Mouse (Mus musculus) midbrain, embryonic 13.5 days (tissue): Measurements from ENCODE around the gene Gpa33. TPM values are rescaled to one million over a fixed set of nuclear protein-coding genes. Genes with fewer than 3 reads are reported as not detected.

Experiments used
- ATAC-seq: fragments of 200-750 bp; cut with Nextera tagmentation; 2 replicates; pipeline ENCODE4 v1.8.0; 2017; ENCODE audit warnings: mild to moderate bottlenecking, moderate TSS enrichment, moderate library complexity
- H3K27ac ChIP-seq: fragments of 300-500 bp; sonication (generic); 2 replicates; pipeline ENCODE4 v1.5.1; 2015; ENCODE audit warnings: inconsistent platforms, mild to moderate bottlenecking, moderate library complexity
- H3K27me3 ChIP-seq: fragments of 300-500 bp; sonication (generic); 2 replicates; pipeline ENCODE4 v1.6.1; 2015; ENCODE audit warnings: mild to moderate bottlenecking, inconsistent platforms
- H3K36me3 ChIP-seq: fragments of 300-500 bp; sonication (generic); 2 replicates; pipeline ENCODE4 v1.6.1; 2015; ENCODE audit warnings: mild to moderate bottlenecking, inconsistent platforms
- H3K4me1 ChIP-seq: fragments of 300-500 bp; sonication (generic); replicated peaks from 2 replicates; pipeline ENCODE4 v1.6.1; 2015; ENCODE audit warnings: inconsistent platforms
- H3K4me2 ChIP-seq: fragments of 300-500 bp; sonication (generic); replicated peaks from 2 replicates; pipeline ENCODE4 v1.6.1; 2015; ENCODE audit warnings: moderate library complexity, mild to moderate bottlenecking, inconsistent platforms
- H3K4me3 ChIP-seq: fragments of 300-500 bp; sonication (generic); replicated peaks from 2 replicates; pipeline ENCODE4 v1.5.1; 2015; ENCODE audit warnings: mild to moderate bottlenecking, inconsistent platforms
- H3K9ac ChIP-seq: fragments of 300-500 bp; sonication (generic); replicated peaks from 2 replicates; pipeline ENCODE4 v1.6.1; 2015; ENCODE audit warnings: mild to moderate bottlenecking, inconsistent platforms
- H3K9me3 ChIP-seq: fragments of 300-500 bp; sonication (generic); 2 replicates; pipeline ENCODE4 v1.6.1; 2016; ENCODE audit warnings: mild to moderate bottlenecking, inconsistent platforms
- whole genome bisulfite sequencing: fragments of 180-500 bp; shearing (Covaris S2); methylation state at CpG from one replicate; pipeline ENCODE4 v1.1.7; 2015; 5-methylcytosine and 5-hydroxymethylcytosine counted together
- polyA plus RNA-seq: library from polyadenylated mRNA; unstranded; fragments of >200 nt; fragmentation: Nextera tagmentation; extraction: Ambion mirVana; gene quantifications from 2 replicates; pipeline ENCODE4 v1.2.1, GENCODE M21; 2015

Gpa33 gene
- polyA plus RNA-seq, 1 experiment from 2014 or later: not detected

- no peak overlapping the region for H3K9ac ChIP-seq
- H3K27ac ChIP-seq: no peak overlapping the region
- WGBS: 12% methylated on average over 18 of the region's 18 CpGs
- H3K27me3 ChIP-seq: peaks cover 23% of the 10 kb centered on the region
- no peaks in the 10 kb centered on the region for H3K9me3 ChIP-seq
- H3K36me3 ChIP-seq: no peaks in the 10 kb centered on the region
- no peak overlapping the region for H3K4me3 ChIP-seq
- peak; percentile 47 for ATAC-seq
- peaks cover 12% of the 10 kb centered on the region; the same call in 1 of the 2 replicates for H3K4me1 ChIP-seq
- H3K4me2 ChIP-seq: no peak overlapping the region
Measured at GRCm38 (mm10) chr1:166153351-166154120, 23.5 kb downstream of the Gpa33 start.

DNA sequence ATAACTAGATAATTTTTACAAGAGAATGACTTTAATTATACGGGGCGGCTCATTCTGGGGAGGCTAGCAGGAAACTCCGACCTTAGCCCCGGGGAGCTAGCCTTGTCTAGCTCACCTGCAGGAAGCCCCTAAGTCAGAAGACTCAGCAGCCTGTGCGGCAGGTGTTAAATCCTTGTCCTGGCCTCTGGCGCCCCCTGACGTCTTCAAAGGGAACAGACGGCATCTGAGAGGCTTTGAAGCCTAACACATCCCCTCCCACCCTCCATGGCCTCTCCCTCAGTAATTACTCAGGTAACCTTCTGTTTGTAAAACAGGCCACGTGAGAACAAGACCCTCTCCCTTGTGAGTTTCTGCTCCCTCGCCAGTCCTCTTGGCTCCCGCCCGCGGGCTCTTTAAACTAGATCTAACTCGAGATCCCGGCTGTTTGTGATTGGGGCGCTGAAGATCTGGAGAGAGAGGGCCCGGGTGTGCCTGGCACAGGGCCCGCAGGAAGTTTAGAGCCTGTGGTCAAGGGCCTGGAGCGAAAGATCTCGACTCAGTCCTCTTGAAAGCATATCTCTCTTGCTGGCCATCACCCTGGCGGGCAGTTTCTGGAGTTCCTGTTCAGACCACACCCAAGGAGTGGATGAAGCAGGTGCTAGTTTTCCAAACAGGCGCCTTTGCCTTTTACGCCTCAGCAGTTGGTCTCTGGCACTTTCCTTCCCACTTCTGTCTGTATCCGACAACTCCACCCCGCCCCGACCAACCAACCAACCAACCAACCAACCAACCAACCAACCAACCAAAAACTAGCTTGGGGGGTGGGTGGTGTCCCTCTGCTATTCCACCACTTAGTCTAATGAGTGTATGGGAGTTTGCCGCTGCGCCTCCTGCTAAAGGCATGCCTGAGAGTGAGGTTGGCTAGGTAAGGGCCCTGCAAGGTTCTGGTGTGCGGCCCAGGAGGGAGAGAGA, 24.4 kb downstream of the Gpa33 start:
- H3K4me3 ChIP-seq: 0 out of 2 replicates have a peak overlapping the region, but pooled peaks have one; percentile 8
- 22% methylated on average over 29 of the region's 29 CpGs for WGBS
- H3K27ac ChIP-seq: no peak overlapping the region
- no peaks in the 10 kb centered on the region for H3K9me3 ChIP-seq
- peak overlapping the region; percentile 33 for H3K4me2 ChIP-seq
- peak; percentile 35 for ATAC-seq
- peaks cover 12% of the 10 kb centered on the region; the same call in 1 of the 2 replicates for H3K4me1 ChIP-seq
- no peaks in the 10 kb centered on the region for H3K36me3 ChIP-seq
- H3K9ac ChIP-seq: 0 out of 2 replicates have a peak overlapping the region, but pooled peaks have one; percentile 25
- H3K27me3 ChIP-seq: peaks cover 29% of the 10 kb centered on the region

DNA sequence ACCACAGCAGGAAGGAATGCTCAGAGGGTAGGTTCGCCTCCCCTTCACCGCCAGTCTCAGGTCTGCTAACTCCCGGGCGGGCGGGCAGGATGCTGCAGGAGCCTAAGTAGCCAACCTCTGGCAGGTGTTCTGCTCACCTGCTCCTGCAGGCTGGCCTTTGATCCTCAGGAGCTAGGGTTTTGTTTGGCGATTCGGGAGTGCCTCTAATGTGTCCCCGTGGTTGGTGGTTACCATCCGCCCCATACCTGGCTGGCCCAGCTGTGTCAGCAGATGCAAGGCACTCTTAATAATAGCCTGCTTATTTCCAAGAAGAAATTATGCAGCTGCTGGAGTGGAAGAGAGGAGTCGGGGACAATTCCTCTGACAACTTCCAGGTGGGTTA, 25.1 kb downstream of the Gpa33 start:
- no peak overlapping the region for H3K4me3 ChIP-seq
- H3K36me3 ChIP-seq: no peaks in the 10 kb centered on the region
- no peak for ATAC-seq
- peaks cover 36% of the 10 kb centered on the region for H3K27me3 ChIP-seq
- H3K27ac ChIP-seq: no peak overlapping the region
- 60% methylated on average over 10 of the region's 10 CpGs for WGBS
- H3K4me2 ChIP-seq: no peak overlapping the region
- no peaks in the 10 kb centered on the region for H3K9me3 ChIP-seq
- peaks cover 12% of the 10 kb centered on the region; the same call in 1 of the 2 replicates for H3K4me1 ChIP-seq
- no peak overlapping the region for H3K9ac ChIP-seq

DNA sequence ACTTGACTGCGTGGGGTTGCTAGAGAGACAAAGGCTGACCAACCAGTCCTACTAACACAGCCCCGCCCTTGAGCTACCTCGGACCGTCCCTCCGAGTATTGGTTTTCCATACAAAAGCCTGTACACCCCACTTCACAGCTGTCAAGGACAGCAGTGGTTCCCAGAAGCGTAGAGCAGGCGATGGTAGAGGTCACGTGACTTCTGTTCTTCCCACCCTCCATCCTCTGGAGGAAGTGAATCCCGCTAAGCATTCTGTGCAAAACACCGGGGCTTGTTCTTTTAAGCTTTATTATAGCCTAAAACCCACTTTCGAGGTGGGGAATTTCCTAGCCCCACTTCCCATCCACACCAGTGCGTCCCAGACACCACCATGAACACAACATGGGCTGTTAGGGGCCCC, 27.7 kb downstream of the Gpa33 start:
- Histone ChIP-seq H3K27ac (no peak overlapping the region), H3K27me3 (peaks cover 31% of the 10 kb centered on the region), H3K4me3 (no peak overlapping the region), H3K4me1 (peaks cover 5% of the 10 kb centered on the region), H3K9me3 (no peaks in the 10 kb centered on the region), H3K9ac (no peak overlapping the region), H3K36me3 (no peaks in the 10 kb centered on the region), H3K4me2 (no peak overlapping the region)
- ATAC-seq: no peak
- 82% methylated on average over 12 of the region's 12 CpGs for WGBS

DNA sequence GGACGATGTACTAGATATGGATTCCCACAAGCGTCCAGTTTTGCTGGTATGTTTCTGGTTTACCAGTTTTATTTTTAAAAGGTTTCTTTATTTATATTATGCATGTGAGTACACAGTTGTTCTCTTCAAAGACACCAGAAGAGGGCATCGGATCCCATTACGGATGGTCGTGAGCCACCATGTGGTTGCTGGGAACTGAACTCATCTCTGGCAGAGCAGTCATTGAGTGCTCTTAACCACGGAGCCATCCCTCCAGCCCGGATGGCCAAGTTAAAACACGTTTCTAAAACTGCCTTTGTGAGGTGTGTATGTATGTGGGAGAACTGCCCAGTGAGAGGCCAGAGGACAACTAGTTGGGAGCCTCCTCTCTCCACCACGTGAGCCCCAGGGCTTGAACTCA, 28.6 kb downstream of the Gpa33 start:
- 72% methylated on average over 9 of the region's 9 CpGs for WGBS
- no peak overlapping the region for H3K27ac ChIP-seq
- no peak overlapping the region for H3K9ac ChIP-seq
- H3K27me3 ChIP-seq: peaks cover 31% of the 10 kb centered on the region
- peaks cover 5% of the 10 kb centered on the region for H3K4me1 ChIP-seq
- H3K9me3 ChIP-seq: no peaks in the 10 kb centered on the region
- H3K36me3 ChIP-seq: no peaks in the 10 kb centered on the region
- H3K4me3 ChIP-seq: no peak overlapping the region
- no peak for ATAC-seq
- no peak overlapping the region for H3K4me2 ChIP-seq

GRCm38 (mm10) chr1:166160111-166160510, 30.1 kb downstream of the Gpa33 start:
- Histone ChIP-seq H3K27ac (no peak overlapping the region), H3K27me3 (peaks cover 22% of the 10 kb centered on the region), H3K4me3 (peak overlapping the region; percentile 18; the same call in 1 of the 2 replicates), H3K36me3 (no peaks in the 10 kb centered on the region), H3K9me3 (no peaks in the 10 kb centered on the region), H3K4me2 (peak overlapping the region; percentile 48), H3K9ac (no peak overlapping the region), H3K4me1 (peaks cover 4% of the 10 kb centered on the region; the same call in 1 of the 2 replicates)
- peak; percentile 5; the same call in 1 of the 2 replicates for ATAC-seq
- 50% methylated on average over 5 of the region's 5 CpGs for WGBS

DNA sequence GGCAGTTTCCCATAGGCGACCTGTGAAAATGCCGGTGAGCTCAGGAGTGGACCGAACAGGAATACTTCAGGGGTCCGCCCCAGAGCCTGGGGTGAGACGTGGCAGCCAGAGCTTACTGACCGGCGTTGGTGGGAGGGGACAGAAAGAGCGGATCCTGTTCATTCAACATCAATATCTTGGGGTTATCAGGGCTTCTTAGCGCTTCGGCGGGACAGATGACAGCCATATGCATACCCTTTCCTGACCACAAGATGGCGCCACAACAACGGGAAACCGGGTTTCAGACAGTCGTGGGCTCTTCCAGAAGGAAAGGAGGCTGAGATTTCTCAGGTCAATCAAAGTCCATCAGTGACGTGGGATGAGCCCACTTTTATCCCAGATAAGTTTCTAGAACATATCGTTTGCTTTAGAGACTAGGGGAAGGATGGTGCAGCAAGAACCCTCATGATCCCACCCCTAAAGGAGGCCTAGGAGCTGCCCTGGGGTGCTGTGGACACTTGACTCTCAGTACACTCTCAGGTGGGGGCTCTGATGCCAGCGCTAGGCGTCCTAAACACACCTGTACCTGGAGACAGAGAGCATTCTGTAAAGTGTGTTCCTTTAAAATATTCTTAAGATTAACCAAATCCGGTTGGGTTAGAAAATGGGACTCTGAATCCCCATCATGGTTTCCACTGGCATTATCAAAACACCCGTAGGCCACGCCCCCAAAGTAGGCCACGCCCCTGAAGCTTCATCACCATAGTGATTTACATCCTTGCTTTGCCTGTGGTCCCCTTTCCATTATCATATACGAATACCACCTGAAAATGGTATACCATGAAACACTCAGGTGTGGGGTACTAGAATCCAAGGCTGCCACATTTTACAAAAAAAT, 30.8 kb downstream of the Gpa33 start:
- H3K4me2 ChIP-seq: peak overlapping the region; percentile 48
- no peak overlapping the region for H3K27ac ChIP-seq
- 17% methylated on average over 24 of the region's 24 CpGs for WGBS

DNA sequence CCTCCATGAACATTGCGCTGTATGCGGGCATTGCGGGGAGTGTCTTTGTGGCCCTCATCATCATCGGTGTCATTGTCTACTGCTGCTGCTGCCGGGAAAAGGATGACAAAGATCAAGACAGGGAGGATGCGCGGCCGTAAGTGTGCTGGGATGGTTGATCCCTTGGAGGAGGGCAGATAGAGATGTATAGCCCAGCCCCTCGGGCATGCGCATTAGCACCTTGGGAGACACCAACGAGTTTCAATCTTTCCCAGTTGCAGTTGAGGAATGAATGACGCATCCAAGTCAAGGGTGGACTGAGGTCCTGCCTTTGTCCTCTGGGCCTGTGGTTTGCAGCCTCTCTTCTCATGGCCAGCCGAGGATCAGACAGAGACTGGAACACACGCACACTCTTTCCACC, 34.5 kb downstream of the Gpa33 start:
- no peak overlapping the region for H3K4me3 ChIP-seq
- H3K4me1 ChIP-seq: peaks cover 4% of the 10 kb centered on the region; the same call in 1 of the 2 replicates
- H3K9ac ChIP-seq: no peak overlapping the region
- ATAC-seq: no peak
- H3K9me3 ChIP-seq: no peaks in the 10 kb centered on the region
- H3K4me2 ChIP-seq: no peak overlapping the region
- H3K27me3 ChIP-seq: peaks cover 8% of the 10 kb centered on the region
- no peak overlapping the region for H3K27ac ChIP-seq
- 87% methylated on average over 14 of the region's 14 CpGs for WGBS
- H3K36me3 ChIP-seq: no peaks in the 10 kb centered on the region

More for the DNA sequence above, 30.8 kb downstream of the Gpa33 start:
- Histone ChIP-seq H3K9me3 (no peaks in the 10 kb centered on the region), H3K27me3 (peaks cover 16% of the 10 kb centered on the region), H3K9ac (0 out of 2 replicates have a peak overlapping the region, but pooled peaks have one; percentile 45), H3K4me1 (peaks cover 4% of the 10 kb centered on the region; the same call in 1 of the 2 replicates), H3K36me3 (no peaks in the 10 kb centered on the region), H3K4me3 (peak overlapping the region; percentile 18)
- ATAC-seq: peak; percentile 69

DNA sequence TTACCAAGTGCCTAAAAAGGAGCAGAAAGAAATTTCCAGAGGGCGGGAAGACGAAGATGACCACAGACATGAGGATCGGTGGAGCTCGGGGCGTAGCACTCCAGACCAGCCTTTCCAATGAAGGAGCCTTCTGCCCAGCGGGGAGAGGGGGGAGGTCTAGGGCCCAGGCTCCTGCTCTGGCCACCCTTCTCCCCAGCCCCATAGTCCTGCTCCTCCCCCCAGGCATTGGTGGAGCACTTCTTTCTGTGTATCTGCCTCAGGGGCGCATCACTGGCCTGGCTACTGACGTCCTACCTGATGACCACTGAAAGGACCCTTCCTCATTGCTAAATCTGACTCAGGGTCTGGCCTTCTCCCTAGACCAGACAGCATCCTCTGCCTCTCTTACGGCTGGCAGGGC, 35.1 kb downstream of the Gpa33 start:
- Histone ChIP-seq H3K9ac (no peak overlapping the region), H3K4me1 (peaks cover 4% of the 10 kb centered on the region; the same call in 1 of the 2 replicates), H3K4me2 (no peak overlapping the region), H3K27ac (no peak overlapping the region), H3K4me3 (no peak overlapping the region), H3K36me3 (no peaks in the 10 kb centered on the region), H3K9me3 (no peaks in the 10 kb centered on the region), H3K27me3 (peaks cover 2% of the 10 kb centered on the region)
- WGBS: 92% methylated on average over 9 of the region's 9 CpGs
- no peak for ATAC-seq

GRCm38 (mm10) chr1:166167405-166167804, 37.4 kb downstream of the Gpa33 start:
- no peak for ATAC-seq
- H3K4me3 ChIP-seq: no peak overlapping the region
- 81% methylated on average over 4 of the region's 4 CpGs for WGBS
- 0 out of 2 replicates have a peak, but pooled peaks cover 4% of the 10 kb centered on the region for H3K4me1 ChIP-seq
- H3K36me3 ChIP-seq: no peaks in the 10 kb centered on the region
- no peak overlapping the region for H3K27ac ChIP-seq
- no peaks in the 10 kb centered on the region for H3K27me3 ChIP-seq
- no peak overlapping the region for H3K9ac ChIP-seq
- H3K9me3 ChIP-seq: no peaks in the 10 kb centered on the region
- H3K4me2 ChIP-seq: no peak overlapping the region

DNA sequence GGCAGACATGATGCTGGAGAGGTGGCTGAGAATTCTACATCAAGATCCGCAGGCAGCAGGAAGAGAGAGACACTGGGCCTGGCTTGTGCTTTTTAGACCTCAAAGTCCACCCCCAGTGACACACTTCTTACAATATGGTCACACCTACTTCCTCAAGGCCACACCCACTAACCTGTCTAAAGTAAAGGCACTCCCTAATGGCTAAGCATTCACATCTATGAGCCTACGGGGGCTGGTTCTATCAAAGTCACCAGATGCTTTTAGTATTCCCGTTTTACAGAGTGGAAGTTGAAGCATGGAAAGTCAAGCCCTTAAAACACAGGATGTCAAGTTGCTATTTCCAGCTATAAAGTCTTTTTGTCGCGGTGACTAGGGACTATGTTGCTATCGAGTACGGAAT, 38.0 kb downstream of the Gpa33 start:
- H3K4me1 ChIP-seq: 0 out of 2 replicates have a peak, but pooled peaks cover 4% of the 10 kb centered on the region
- H3K9ac ChIP-seq: no peak overlapping the region
- no peak overlapping the region for H3K4me2 ChIP-seq
- no peak for ATAC-seq
- no peaks in the 10 kb centered on the region for H3K27me3 ChIP-seq
- H3K36me3 ChIP-seq: no peaks in the 10 kb centered on the region
- no peaks in the 10 kb centered on the region for H3K9me3 ChIP-seq
- H3K27ac ChIP-seq: no peak overlapping the region
- WGBS: 95% methylated on average over 7 of the region's 7 CpGs
- H3K4me3 ChIP-seq: no peak overlapping the region
